Mouse (Mus musculus) lung, postnatal 0 days (tissue): ENCODE measurements around the gene Rmnd5b.

Source experiments
- CTCF ChIP-seq: IDR thresholded peaks from 2 replicates; pipeline ENCODE4 v1.5.1; 2016; ENCODE audit warnings: antibody characterized with exemption, mild to moderate bottlenecking
- EP300 ChIP-seq: IDR thresholded peaks from 2 replicates; pipeline ENCODE4 v1.6.1; 2016; ENCODE audit warnings: antibody characterized with exemption, mild to moderate bottlenecking, control low read depth

GRCm38 (mm10) chr11:51643202-51643601, 7.5 kb upstream of the Rmnd5b start:
- no peak for TF ChIP-seq CTCF
- TF ChIP-seq EP300 = no peak
